In the genomic region with DNA sequence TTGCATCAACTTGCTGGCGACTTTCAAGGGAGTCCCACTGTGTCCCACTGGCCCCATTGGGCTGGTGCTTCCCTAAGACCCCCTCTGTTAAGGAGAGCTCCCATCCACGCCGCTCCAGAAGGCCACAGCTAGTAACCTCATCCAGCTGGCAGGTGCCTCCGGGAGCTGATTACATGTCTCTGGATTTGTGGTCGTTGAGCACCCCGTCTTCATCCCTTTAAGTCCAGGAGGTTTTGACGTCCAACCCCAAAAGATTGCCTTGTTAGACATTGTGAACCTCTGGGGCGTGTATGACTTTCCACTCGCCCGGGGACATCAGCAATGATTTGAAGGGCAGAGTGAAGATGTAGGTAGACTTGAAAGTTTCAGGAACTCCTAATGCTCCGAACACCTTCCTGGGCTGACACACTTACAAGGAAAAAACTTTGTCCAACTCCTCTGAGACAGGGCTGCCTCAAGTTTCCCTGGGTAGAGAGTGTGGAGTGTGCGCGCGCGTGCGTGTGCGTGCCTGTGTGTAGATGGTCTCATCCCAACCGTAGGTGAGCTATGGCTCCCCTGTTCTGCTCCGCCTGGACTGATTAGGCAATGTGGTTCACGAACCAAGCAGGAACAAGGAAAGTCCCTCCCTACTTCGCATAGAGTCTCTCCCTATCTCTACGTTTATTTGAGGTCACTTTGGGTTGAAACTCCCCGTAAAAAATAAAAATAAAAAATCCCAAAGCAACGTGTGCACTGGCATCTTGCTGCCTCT, we compare ENCODE assay signal across 7 mouse cellular contexts. TPM values are rescaled to one million over a fixed set of nuclear protein-coding genes. Genes with fewer than 3 reads are reported as not detected.
DNase-seq lines count a peak whose midpoint lies in the region; ATAC-seq lines count a peak whose summit lies in the region.

No protein-coding gene starts in this region.

- ATAC-seq in heart, embryonic 15.5 days (replicated peaks; ENCODE audit: insufficient number of reproducible peaks, insufficient read depth, low FRiP score, low read depth), result no peak
- 0 out of 2 replicates have a peak, but pooled peaks have one; percentile 17 for ATAC-seq in limb, embryonic 12.5 days (ENCODE audit: insufficient number of reproducible peaks, insufficient read depth, low FRiP score, low TSS enrichment, low read depth)
- no peak for ATAC-seq in neural tube, embryonic 13.5 days (ENCODE audit: low read depth)

- no peaks in the 10 kb centered on the region for H3K9me3 ChIP-seq in heart, embryonic 15.5 days (replicated peaks)
- no peaks in the 10 kb centered on the region for H3K9me3 ChIP-seq in limb, embryonic 12.5 days
- H3K9me3 ChIP-seq in neural tube, embryonic 13.5 days, result no peaks in the 10 kb centered on the region

- DNase-seq in urinary bladder, postnatal 14 days (ENCODE audit: low spot score), result peak; percentile 37
- no peak for DNase-seq in urinary bladder, postnatal 36 days (ENCODE audit: low spot score in 2 of 2)
- no peak for DNase-seq in right cerebral cortex, postnatal 4 days
- DNase-seq in left cerebral cortex, postnatal 36 days (ENCODE audit: low spot score in 2 of 2), result no peak

- H3K9ac ChIP-seq in heart, embryonic 15.5 days, result peak overlapping the region; percentile 66; the same call in 1 of the 2 replicates
- H3K9ac ChIP-seq in limb, embryonic 12.5 days (replicated peaks), result peak overlapping the region; percentile 65; the same call in 1 of the 2 replicates
- H3K9ac ChIP-seq in neural tube, embryonic 13.5 days, result no peak overlapping the region; the same call in 1 of the 2 replicates

- peak overlapping the region; percentile 49 for H3K27ac ChIP-seq in heart, embryonic 15.5 days
- peak overlapping the region; percentile 84 for H3K27ac ChIP-seq in limb, embryonic 12.5 days
- H3K27ac ChIP-seq in neural tube, embryonic 13.5 days (replicated peaks), result no peak overlapping the region

- H3K4me2 ChIP-seq in heart, embryonic 15.5 days, result peak overlapping the region; percentile 94
- H3K4me2 ChIP-seq in limb, embryonic 12.5 days, result peak overlapping the region; percentile 83
- H3K4me2 ChIP-seq in neural tube, embryonic 13.5 days, result peak overlapping the region; percentile 74

- H3K36me3 ChIP-seq in heart, embryonic 15.5 days, result no peaks in the 10 kb centered on the region
- H3K36me3 ChIP-seq in limb, embryonic 12.5 days, result peaks cover 11% of the 10 kb centered on the region; the same call in 1 of the 2 replicates
- H3K36me3 ChIP-seq in neural tube, embryonic 13.5 days, result no peaks in the 10 kb centered on the region

- WGBS in heart, embryonic 15.5 days, result 8% methylated on average over 24 of the region's 24 CpGs
- 5% methylated on average over 24 of the region's 24 CpGs for WGBS in limb, embryonic 12.5 days
- WGBS in neural tube, embryonic 13.5 days, result 4% methylated on average over 24 of the region's 24 CpGs

- peak overlapping the region; percentile 64 for H3K4me3 ChIP-seq in heart, embryonic 15.5 days
- H3K4me3 ChIP-seq in limb, embryonic 12.5 days (replicated peaks), result peak overlapping the region; percentile 51
- H3K4me3 ChIP-seq in neural tube, embryonic 13.5 days, result peak overlapping the region; percentile 42

- H3K4me1 ChIP-seq in heart, embryonic 15.5 days (replicated peaks), result peaks cover 46% of the 10 kb centered on the region
- peaks cover 46% of the 10 kb centered on the region for H3K4me1 ChIP-seq in limb, embryonic 12.5 days (replicated peaks)
- peaks cover 46% of the 10 kb centered on the region for H3K4me1 ChIP-seq in neural tube, embryonic 13.5 days (replicated peaks)

- intact Hi-C loops in left cerebral cortex, postnatal 36 days (cut with DNase I), result loop anchor here (5.0 to 10.0 kb wide), 5 partner anchors 45 to 512 kb away; partner anchors contain the start of genes Med13 and Tbx4

- H3K27me3 ChIP-seq in heart, embryonic 15.5 days, result peaks cover 74% of the 10 kb centered on the region
- peaks cover 68% of the 10 kb centered on the region for H3K27me3 ChIP-seq in limb, embryonic 12.5 days
- peaks cover 95% of the 10 kb centered on the region for H3K27me3 ChIP-seq in neural tube, embryonic 13.5 days

RNA-seq across cellular contexts. Expression of gene Gm11444, which starts 7.4 kb away (rescaled TPM):
- polyA plus RNA-seq in heart, embryonic 15.5 days (2015; fragmentation: Nextera tagmentation; extraction: Ambion mirVana), result not detected in 2 replicates
- polyA plus RNA-seq in limb, embryonic 12.5 days (2016; fragmentation: Nextera tagmentation; extraction: Ambion mirVana), result not detected in 2 replicates
- not detected in 2 replicates for polyA plus RNA-seq in neural tube, embryonic 13.5 days (2015; fragmentation: Nextera tagmentation; extraction: Ambion mirVana)
- total RNA-seq in left cerebral cortex, postnatal 36 days (2021), result not detected

RNA-seq across cellular contexts. Expression of gene Tbx2, which starts 10.4 kb away (rescaled TPM):
- polyA plus RNA-seq in heart, embryonic 15.5 days (2015; fragmentation: Nextera tagmentation; extraction: Ambion mirVana), result 2.6 and 5.3 TPM in 2 replicates
- polyA plus RNA-seq in limb, embryonic 12.5 days (2016; fragmentation: Nextera tagmentation; extraction: Ambion mirVana), result 7.9 and 10.0 TPM in 2 replicates
- polyA plus RNA-seq in neural tube, embryonic 13.5 days (2015; fragmentation: Nextera tagmentation; extraction: Ambion mirVana), result 1.6 and 1.7 TPM in 2 replicates
- 1 to 10 TPM; 1.9 to 2.2 TPM for total RNA-seq in left cerebral cortex, postnatal 36 days (2021)

RNA-seq across cellular contexts. Expression of gene Tbx4, which starts 43.5 kb away (rescaled TPM):
- 1.6 and 4.4 TPM in 2 replicates for polyA plus RNA-seq in heart, embryonic 15.5 days (2015; fragmentation: Nextera tagmentation; extraction: Ambion mirVana)
- 39.2 and 44.0 TPM in 2 replicates for polyA plus RNA-seq in limb, embryonic 12.5 days (2016; fragmentation: Nextera tagmentation; extraction: Ambion mirVana)
- 0.25 and 0.59 TPM in 2 replicates for polyA plus RNA-seq in neural tube, embryonic 13.5 days (2015; fragmentation: Nextera tagmentation; extraction: Ambion mirVana)
- under 1 TPM; 0.17 to 0.25 TPM for total RNA-seq in left cerebral cortex, postnatal 36 days (2021)
